Mouse (Mus musculus) forelimb bud, embryonic 11.5 days (tissue): ENCODE results near the gene Slc41a3.

Experiments used
- DNase-seq: peaks from one replicate; pipeline ENCODE4 v3.0.0-alpha.2; 2012; ENCODE audit warnings: low read depth, low spot score

Slc41a3 gene

GRCm38 (mm10) chr6:90597592-90597991, 6.9 kb upstream of the Slc41a3 start:
- no peak for DNase-seq

- DNase-seq: no peak
Measured at GRCm38 (mm10) chr6:90598197-90598596, 6.3 kb upstream of the Slc41a3 start.

- DNase-seq: no peak
Measured at GRCm38 (mm10) chr6:90600351-90600750, 4.2 kb upstream of the Slc41a3 start.

GRCm38 (mm10) chr6:90601736-90602135, 2.8 kb upstream of the Slc41a3 start:
- DNase-seq: no peak

GRCm38 (mm10) chr6:90602304-90602703, 2.2 kb upstream of the Slc41a3 start:
- no peak for DNase-seq

GRCm38 (mm10) chr6:90603126-90603525, 1.4 kb upstream of the Slc41a3 start:
- no peak for DNase-seq

GRCm38 (mm10) chr6:90604130-90604529, 395 bp upstream of the Slc41a3 start:
- no peak for DNase-seq

GRCm38 (mm10) chr6:90605298-90605665, 757 bp downstream of the Slc41a3 start:
- DNase-seq: no peak

GRCm38 (mm10) chr6:90606538-90606937, 2.0 kb downstream of the Slc41a3 start:
- peak; percentile 86 for DNase-seq

GRCm38 (mm10) chr6:90607196-90607595, 2.7 kb downstream of the Slc41a3 start:
- peak; percentile 71 for DNase-seq

GRCm38 (mm10) chr6:90608186-90608585, 3.7 kb downstream of the Slc41a3 start:
- peak; percentile 16 for DNase-seq

- DNase-seq: no peak
Measured at GRCm38 (mm10) chr6:90610248-90610647, 5.7 kb downstream of the Slc41a3 start.

- DNase-seq: no peak
Measured at GRCm38 (mm10) chr6:90613277-90613676, 8.8 kb downstream of the Slc41a3 start.

GRCm38 (mm10) chr6:90615362-90615761, 10.8 kb downstream of the Slc41a3 start:
- DNase-seq: no peak

- DNase-seq: no peak
Measured at GRCm38 (mm10) chr6:90615991-90616390, 11.5 kb downstream of the Slc41a3 start.

- no peak for DNase-seq
Measured at GRCm38 (mm10) chr6:90616481-90616880, 12.0 kb downstream of the Slc41a3 start.

GRCm38 (mm10) chr6:90618274-90618673, 13.7 kb downstream of the Slc41a3 start:
- no peak for DNase-seq

- DNase-seq: no peak
Measured at GRCm38 (mm10) chr6:90618821-90619636, 14.5 kb downstream of the Slc41a3 start.

GRCm38 (mm10) chr6:90619936-90620335, 15.4 kb downstream of the Slc41a3 start:
- no peak for DNase-seq

- DNase-seq: no peak
Measured at GRCm38 (mm10) chr6:90620791-90621583, 16.5 kb downstream of the Slc41a3 start.

GRCm38 (mm10) chr6:90621584-90621890, 17.0 kb downstream of the Slc41a3 start:
- DNase-seq: no peak

GRCm38 (mm10) chr6:90622758-90623455, 18.4 kb downstream of the Slc41a3 start:
- DNase-seq: no peak
